Mouse (Mus musculus): ENCODE data around the gene Mbnl3.

Gene Mbnl3

DNA sequence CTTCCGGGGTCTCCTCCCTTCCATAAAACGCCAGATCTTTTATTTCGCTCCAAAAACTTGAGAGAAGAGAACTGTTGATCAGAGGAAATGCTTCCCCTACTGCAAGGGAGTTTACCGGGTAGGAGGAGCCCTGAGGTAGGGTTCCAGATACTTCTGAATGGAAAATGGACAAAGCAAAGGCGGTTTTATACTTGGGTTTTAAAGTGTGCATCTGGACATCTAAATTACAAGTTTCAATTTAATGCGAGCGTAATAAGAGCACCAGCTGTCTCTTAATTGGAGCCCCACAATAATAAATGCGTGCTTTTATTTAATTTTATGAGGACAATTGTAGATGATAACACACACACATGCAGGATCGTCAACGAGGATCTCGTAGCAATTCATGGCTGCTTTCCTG is at the start of gene Mbnl3:
Gene Mbnl3 (minus strand): TSS at position 101 of the 400 bp plus-strand sequence.
- DNase-seq (ENCODE audit: low read depth, low spot score), result no peak

DNA sequence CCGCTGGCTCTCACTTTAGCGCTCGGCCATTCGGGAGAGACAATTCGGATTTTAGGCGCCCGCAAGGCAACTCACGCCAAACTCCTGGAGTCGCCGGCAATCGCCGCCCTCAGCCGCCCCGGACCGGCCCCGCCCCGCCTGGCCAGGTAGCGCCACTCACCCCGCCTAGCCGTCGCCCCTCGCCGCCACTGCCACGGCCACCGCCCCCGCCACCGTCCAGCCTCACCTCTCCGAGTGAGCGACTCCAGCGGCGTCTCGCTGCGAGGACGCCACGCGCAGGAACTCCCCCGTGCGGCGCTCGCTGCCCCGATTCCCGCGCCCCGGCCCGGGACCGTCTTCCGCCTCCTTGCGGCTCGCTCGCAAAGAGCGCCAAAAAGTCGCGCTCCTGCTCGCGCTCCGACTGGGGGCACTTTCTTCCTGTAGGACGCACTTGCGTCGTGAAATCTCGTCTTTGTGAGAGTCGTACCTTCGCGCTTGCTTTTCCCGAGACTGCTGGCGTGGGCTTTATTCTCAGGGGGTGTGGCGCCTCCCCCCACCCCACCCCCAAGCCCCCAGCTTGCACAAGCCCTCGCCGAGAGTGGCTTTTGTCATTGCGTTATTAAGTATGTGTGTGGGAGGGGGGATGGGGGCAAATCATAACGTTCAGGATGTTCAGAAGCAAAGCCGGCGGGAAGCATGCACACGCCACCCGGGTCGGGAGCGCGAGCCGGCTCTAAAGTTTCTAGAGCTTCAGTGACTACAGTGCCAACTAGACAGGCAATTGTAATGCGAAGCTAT is 596 bp downstream of the Mbnl3 start:
- no peak for DNase-seq (ENCODE audit: low read depth, low spot score)

DNA sequence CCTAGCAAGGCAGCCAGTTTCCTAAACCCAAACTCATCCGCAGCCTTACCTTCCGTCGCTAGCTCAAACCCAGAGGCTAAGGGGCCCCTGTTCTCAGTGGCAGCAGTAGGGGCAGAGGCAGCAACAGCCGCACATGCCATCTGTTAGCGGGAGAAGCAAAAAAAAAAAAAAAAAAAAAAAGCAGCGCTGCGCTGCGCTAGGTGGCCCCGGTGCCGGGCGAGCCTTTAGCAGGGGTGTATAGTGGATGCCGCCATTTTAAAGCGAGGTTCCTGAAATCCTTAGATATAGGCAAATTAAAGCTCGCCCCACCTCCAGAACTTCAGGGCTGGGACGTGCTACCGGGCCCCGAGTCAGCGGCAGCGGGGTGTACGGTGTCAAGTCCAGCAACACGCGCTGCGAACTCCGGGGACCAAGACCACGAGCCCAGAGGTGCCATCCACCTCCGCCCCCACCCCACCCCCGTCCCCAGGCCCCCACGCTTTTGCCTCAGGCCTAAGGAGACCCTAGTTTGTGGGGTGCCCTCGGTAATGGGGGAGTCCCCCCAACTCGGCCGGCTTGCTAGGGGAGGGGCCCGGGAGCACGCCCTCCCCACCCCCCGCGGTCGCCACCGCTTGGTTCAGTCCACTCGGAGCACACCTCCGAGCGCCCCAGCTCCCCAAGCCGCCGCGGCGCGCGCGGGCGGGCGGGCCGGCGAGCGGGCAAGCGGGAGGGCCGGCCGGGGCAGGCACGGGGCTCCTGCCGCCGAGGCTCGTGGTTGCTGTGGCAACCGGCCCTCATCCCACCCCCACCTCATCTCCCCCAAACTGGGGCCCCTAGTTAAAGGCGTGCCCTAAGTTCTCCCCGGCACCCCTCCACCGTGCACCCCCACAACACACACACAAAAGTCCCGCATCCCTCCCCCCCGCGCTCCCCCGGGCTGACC is 1.4 kb downstream of the Mbnl3 start:
- DNase-seq (ENCODE audit: low read depth, low spot score), result no peak

DNA sequence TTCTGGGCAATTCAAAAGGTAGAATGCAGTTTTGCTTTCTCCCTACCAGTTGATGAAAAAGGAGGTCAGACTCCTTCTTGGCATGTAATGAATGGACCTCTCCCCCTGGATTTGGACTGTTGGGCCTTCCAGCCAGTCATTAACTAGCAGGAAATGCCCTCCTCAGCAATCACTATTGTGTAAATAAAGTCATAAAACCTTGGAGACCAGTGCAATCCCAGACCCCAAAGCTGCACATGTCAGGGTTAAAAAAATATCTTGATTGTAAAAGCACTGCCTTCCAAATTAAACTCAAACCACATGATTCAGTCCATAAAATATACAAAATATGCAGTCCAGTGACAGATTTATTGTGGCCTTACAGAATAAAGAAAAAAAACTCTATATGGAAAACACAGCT is 9.3 kb downstream of the Mbnl3 start:
- no peak for DNase-seq (ENCODE audit: low read depth, low spot score)

DNA sequence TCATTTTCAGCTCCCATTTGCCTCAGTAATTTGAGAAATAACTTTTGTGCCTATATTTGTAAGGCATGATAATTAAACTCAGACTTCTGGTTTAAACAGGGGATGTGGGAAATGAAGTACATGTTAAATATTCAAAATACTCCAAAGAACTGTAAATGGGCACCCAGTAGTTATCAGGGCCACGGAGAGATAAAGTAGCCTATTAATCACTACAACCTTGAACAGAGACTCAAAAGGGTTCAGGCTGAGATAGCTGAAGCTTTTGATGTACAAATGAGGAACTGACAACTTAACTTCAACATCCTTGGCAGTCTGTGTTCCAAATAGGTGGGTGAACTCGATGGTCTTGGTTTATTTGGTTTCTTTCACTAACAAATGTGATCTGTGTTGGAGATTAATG is 34.4 kb downstream of the Mbnl3 start:
- no peak for DNase-seq (ENCODE audit: low read depth, low spot score)

DNA sequence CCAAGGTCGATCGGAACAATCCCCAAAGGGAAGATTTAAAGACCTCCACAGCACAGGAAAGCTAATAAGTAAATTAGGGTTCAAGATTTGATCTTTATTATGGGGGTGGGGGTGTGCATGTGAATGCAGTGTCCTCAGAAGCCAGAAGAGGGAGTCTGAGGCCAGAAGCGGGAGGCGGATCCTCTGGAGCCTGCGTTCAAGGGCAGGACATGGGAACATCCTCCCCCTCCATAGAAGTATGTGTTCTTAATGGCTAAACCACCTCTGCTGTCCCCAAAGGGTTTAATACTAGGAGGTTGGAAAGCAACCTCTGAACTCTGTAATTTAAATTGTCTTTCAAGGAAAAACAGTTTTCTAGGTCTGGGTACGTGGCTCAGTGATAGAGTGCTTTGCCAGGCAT is 34.9 kb downstream of the Mbnl3 start:
- DNase-seq (ENCODE audit: low read depth, low spot score), result no peak

DNA sequence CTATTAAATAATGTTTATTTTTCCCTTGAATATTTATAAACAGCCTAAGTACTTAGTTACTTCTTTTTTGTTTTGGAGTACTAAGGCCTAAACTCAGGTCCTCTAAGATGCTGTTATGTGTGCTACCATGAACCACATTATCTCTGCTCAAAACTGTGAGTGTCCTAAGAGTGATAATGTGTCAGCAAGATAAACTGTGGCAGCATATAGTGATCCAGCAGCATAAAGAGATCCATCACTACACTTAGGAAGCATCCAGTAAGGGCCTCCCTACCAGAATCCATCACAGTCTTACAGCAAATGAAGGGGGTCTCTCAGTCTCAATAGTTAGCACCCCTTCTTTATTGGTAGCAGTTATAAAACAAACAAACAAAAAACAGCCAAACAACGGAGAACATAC is 35.9 kb downstream of the Mbnl3 start:
- DNase-seq (ENCODE audit: low read depth, low spot score), result no peak

DNA sequence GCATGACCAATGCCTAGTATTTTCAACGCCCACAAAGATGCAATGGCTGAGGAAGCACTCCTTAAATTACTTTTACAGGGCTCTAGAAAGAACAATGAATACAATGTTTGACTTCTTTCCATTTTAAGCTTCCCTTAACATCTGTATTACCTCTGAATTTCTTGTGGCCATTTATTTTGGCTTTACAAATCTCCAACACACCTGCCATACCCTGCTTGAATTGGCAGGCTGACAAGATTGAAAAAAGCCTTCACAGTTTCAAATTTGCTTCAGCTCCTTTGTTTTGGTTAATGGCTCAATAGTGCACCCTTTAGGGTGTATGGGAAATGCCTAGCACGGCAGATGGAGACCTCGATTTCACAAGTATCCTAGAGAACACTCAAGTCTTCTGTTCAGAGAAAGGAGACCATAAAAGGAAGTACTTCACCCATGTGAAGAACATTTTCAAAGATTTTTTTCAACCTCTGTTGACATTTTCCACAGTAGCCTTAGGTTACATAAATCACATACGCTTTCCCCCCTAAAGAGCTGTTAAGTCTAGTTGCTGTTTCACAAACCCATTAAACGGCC is 36.8 kb downstream of the Mbnl3 start:
- DNase-seq (ENCODE audit: low read depth, low spot score), result no peak

DNA sequence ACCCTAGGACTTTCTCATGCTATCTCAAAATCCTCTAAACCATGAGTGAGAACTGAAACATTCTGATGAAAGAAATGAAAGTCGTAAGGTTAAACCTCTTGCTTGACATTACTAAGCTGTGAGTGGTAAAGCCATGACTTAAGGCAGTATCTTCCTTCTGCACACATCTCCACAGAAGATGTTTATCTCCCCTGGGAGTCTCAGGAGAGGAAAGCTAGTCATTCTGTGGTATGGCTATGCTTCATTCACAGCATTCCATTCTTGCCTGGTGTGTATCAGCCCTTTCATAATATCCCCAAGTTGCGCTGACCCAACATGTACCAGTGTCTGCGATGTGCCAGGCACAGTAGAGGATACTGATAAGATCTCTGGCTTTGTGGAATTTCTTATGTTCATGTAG is 38.4 kb downstream of the Mbnl3 start:
- DNase-seq (ENCODE audit: low read depth, low spot score), result no peak

DNA sequence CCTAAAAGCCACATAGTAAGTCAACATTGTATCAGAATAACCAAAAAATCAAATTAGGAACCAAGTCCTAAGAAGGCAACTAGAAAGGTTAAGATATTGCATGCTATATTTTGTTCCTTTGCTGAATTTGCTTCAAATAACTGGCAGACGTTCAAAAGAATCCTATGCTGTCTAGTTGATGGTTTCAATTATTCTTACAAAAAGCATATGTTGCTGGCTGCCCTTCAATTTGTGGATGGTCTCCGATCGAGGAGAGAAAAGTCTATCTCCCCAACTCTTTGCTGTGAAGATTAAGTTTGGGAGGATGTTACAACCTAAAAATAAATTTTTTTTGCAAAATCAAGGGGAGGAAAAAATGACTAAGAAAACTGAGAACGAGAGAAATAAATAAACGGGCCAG is 41.6 kb downstream of the Mbnl3 start:
- no peak for DNase-seq (ENCODE audit: low read depth, low spot score)

DNA sequence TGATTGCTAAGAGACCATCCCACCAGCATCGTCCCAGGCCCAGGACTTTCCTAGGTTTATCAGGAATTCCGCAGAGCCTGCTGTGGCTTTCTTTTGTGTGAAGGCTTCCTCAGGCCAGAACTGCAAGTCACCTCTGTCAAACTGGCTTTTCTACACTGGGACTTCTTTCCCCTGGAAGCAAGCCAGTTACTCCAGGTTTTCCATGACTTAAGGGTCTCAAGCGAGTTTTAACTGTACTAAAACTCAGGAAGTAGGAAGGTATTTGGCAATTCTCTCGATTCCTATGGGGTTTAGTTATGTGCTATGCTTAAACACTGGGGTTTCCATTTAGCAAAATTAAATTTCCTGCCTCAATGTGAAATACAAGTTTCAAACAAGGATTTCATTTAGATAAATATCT is 57.9 kb downstream of the Mbnl3 start:
- no peak for DNase-seq (ENCODE audit: low read depth, low spot score)

DNA sequence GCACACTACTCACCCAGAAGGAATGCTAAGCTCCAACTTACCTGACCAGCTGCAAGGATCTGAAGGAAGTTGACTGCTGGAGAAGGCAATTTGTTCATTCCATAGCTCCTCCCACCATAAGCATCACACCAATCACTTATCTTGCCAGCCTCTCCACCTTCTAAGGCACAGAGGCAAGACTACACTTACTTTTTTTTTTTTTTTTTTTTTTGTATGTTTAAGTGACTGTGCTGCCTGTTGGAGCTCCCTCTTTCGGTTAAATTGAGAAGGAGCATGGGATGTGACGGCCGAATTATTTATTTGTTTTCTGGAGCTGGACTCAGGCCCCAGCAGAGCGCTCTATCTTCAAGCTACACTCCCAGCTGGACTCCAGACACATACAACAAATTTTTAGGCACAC is 60.0 kb downstream of the Mbnl3 start:
- no peak for DNase-seq (ENCODE audit: low read depth, low spot score)

DNA sequence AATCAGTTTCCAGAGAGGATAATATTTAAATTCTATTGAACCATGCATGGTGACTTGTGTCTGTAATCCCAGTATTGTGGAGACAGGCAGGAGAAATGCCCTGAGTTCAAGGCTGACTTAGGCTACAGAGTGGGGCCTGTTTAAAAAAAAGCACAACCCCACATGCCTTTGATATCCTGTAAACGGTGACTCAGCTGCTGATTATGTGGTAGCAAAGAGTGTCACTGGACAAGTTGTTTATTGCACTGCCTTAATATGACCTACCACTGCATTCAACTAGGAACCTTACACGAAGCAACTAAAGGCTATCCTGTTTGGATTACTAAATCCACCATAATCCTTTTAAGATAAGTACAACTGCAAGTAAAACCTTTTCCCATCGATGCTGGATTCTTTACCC is 66.3 kb downstream of the Mbnl3 start:
- DNase-seq (ENCODE audit: low read depth, low spot score), result no peak

DNA sequence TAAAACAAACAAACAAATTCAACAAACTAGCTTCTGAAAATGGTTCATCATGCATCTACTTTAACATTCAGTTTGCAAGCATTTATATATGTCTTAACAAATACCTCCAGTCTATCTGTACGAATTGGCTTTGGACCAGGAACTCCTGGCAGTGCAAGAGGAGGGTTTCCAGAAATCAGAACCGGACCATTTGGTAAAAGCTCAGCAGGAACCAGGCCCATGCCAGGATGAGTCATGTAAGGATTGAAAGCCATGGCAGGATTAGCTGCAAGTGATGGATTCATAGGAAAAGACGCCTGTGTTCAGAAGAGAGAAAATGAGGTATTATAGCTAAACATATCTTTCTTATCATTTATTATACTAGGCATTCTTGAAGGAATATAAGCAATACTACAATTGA is 75.0 kb downstream of the Mbnl3 start:
- DNase-seq (ENCODE audit: low read depth, low spot score), result no peak

DNA sequence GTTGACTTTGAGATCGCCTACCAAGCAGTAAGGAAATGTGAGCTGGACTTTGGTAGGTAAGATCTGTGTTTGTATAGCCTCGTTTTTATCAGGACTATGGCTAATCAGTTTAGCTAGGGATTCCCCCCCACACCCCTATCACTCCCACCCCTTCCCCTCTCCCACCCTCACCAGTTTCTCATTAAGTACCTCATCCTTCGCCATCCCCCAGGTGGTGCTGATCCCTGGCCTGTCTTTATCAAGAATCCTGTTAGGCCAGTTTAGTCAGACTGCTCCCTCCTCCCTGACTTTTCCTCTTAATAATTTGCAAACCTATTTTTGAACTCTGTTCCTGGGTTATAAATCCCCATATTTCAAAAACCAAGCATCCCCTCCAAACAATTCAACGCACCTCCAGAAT is 103.6 kb downstream of the Mbnl3 start:
- DNase-seq (ENCODE audit: low read depth, low spot score), result no peak

DNA sequence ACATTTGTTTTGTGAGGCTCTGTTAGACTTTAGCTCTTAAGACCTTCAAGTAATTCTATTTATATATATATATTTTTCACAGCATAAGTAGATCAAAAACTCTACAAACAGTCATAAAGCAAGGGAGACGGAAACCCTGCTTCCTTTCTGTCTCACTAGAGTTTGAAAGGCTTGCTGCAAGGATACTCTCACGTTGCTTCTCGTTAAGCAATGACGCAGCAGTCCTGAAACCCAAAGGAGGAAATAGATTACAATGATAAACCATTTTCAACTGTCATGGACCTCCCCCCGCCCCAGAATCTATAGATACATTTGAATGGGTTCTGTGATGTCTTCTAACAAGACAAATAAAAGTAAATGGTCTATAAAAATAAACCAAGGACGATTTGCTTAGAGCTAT is 121.4 kb downstream of the Mbnl3 start:
- no peak for DNase-seq (ENCODE audit: low read depth, low spot score)

DNA sequence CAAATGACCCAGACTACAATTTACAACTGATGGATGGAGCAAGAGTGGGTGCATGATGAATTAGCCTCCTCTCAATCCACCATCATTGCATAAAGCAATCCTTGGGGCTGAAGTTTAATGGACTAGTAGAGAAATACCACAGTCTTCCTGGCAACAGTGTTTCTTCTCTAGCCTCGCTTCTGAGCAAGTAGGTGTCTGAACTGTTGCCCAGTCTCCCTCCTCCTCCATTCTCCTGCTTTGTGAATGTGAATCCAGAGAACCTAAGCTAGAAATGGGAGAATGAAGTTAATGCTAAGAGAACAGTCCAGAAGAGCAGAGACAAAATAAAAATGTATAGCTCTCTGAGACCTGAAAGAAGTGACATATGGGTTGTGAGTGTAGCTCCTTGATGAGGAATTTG is 122.1 kb downstream of the Mbnl3 start:
- no peak for DNase-seq (ENCODE audit: low read depth, low spot score)

DNA sequence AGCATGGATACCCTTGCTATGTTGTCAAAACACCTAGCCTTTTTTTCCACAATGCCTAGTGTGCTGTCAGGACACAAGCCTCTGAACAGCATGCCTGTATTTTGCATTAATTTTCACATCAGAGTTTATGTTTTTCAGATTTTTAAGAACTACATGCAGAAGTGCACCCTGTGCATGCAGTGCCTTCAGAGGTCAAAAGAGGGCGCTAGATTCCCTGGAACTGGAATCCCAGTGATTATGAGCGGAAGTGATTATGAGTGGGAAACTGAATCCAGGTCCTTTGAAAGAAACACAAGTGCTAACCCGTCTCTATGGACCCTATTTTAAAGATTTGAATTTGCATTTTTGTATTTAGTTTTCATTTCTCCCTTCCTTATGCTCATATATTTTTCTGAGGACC is 129.6 kb downstream of the Mbnl3 start:
- DNase-seq (ENCODE audit: low read depth, low spot score), result no peak
